Mouse (Mus musculus) kidney, embryonic 15.5 days (tissue): ENCODE data around the gene Msmb. TPM values are rescaled to one million over a fixed set of nuclear protein-coding genes. Genes with fewer than 3 reads are reported as not detected.

Experiments
- ATAC-seq: fragments of 200-750 bp; cut with Nextera tagmentation; replicated peaks from 2 replicates; pipeline ENCODE4 v1.8.0; 2017; ENCODE audit warnings: moderate TSS enrichment; ENCODE audit not compliant: low FRiP score
- H3K27ac ChIP-seq: fragments of 300-500 bp; sonication (generic); 2 replicates; pipeline ENCODE4 v1.5.1; 2015; ENCODE audit warnings: mild to moderate bottlenecking, inconsistent platforms
- H3K27me3 ChIP-seq: fragments of 300-500 bp; sonication (generic); 2 replicates; pipeline ENCODE4 v1.6.1; 2015; ENCODE audit warnings: inconsistent platforms
- H3K36me3 ChIP-seq: fragments of 300-500 bp; sonication (generic); 2 replicates; pipeline ENCODE4 v1.6.1; 2015; ENCODE audit warnings: inconsistent platforms
- H3K4me1 ChIP-seq: fragments of 300-500 bp; sonication (generic); 2 replicates; pipeline ENCODE4 v1.6.1; 2015; ENCODE audit warnings: inconsistent platforms
- H3K4me2 ChIP-seq: fragments of 300-500 bp; sonication (generic); 2 replicates; pipeline ENCODE4 v1.6.1; 2015; ENCODE audit warnings: moderate library complexity, mild to moderate bottlenecking, inconsistent platforms
- H3K4me3 ChIP-seq: fragments of 300-500 bp; sonication (generic); replicated peaks from 2 replicates; pipeline ENCODE4 v1.5.1; 2015; ENCODE audit warnings: mild to moderate bottlenecking, inconsistent platforms
- H3K9ac ChIP-seq: fragments of 300-500 bp; sonication (generic); 2 replicates; pipeline ENCODE4 v1.6.1; 2015; ENCODE audit warnings: mild to moderate bottlenecking, inconsistent platforms
- H3K9me3 ChIP-seq: fragments of 300-500 bp; sonication (generic); replicated peaks from 2 replicates; pipeline ENCODE4 v1.6.1; 2016; ENCODE audit warnings: inconsistent platforms
- WGBS: fragments of 180-500 bp; shearing (Covaris S2); methylation state at CpG from one replicate; pipeline ENCODE4 v1.1.7; 2015; ENCODE audit warnings: mixed read lengths; 5-methylcytosine and 5-hydroxymethylcytosine counted together
- polyA plus RNA-seq: library from polyadenylated mRNA; unstranded; fragments of >200 nt; fragmentation: Nextera tagmentation; extraction: Ambion mirVana; gene quantifications from 2 replicates; pipeline ENCODE4 v1.2.1, GENCODE M21; 2015

Gene Msmb
- polyA plus RNA-seq, 1 experiment from 2014 or later: not detected

GRCm38 (mm10) chr14:32150872-32151271, 9.0 kb downstream of the Msmb start:
- Histone ChIP-seq H3K27ac (no peak overlapping the region), H3K9ac (no peak overlapping the region), H3K9me3 (peaks cover 15% of the 10 kb centered on the region), H3K4me1 (no peaks in the 10 kb centered on the region), H3K36me3 (no peaks in the 10 kb centered on the region), H3K27me3 (no peaks in the 10 kb centered on the region), H3K4me3 (no peak overlapping the region), H3K4me2 (no peak overlapping the region)
- no peak for ATAC-seq
- 91% methylated on average over 2 of the region's 2 CpGs for WGBS

- Histone ChIP-seq H3K27me3 (no peaks in the 10 kb centered on the region), H3K9me3 (peaks cover 9% of the 10 kb centered on the region; the same call in 1 of the 2 replicates), H3K4me3 (no peak overlapping the region), H3K36me3 (no peaks in the 10 kb centered on the region), H3K9ac (no peak overlapping the region), H3K4me2 (no peak overlapping the region), H3K4me1 (no peaks in the 10 kb centered on the region), H3K27ac (no peak overlapping the region)
- ATAC-seq: no peak
- 90% methylated on average over 18 of the region's 18 CpGs for WGBS
Observed at GRCm38 (mm10) chr14:32152243-32152965, 10.6 kb downstream of the Msmb start.

- Histone ChIP-seq H3K27ac (no peak overlapping the region), H3K36me3 (no peaks in the 10 kb centered on the region), H3K9ac (no peak overlapping the region), H3K9me3 (0 out of 2 replicates have a peak, but pooled peaks cover 4% of the 10 kb centered on the region), H3K27me3 (no peaks in the 10 kb centered on the region), H3K4me3 (no peak overlapping the region), H3K4me2 (no peak overlapping the region), H3K4me1 (no peaks in the 10 kb centered on the region)
- 91% methylated on average over 2 of the region's 2 CpGs for WGBS
- no peak for ATAC-seq
Observed at GRCm38 (mm10) chr14:32153156-32153555, 11.3 kb downstream of the Msmb start.

GRCm38 (mm10) chr14:32154758-32155157, 12.9 kb downstream of the Msmb start:
- peaks cover 6% of the 10 kb centered on the region; the same call in 1 of the 2 replicates for H3K4me1 ChIP-seq
- H3K9me3 ChIP-seq: no peaks in the 10 kb centered on the region
- H3K27ac ChIP-seq: no peak overlapping the region
- no peak overlapping the region for H3K4me2 ChIP-seq
- H3K36me3 ChIP-seq: no peaks in the 10 kb centered on the region
- no peak for ATAC-seq
- H3K4me3 ChIP-seq: no peak overlapping the region
- no peaks in the 10 kb centered on the region for H3K27me3 ChIP-seq
- 91% methylated on average over 6 of the region's 6 CpGs for WGBS
- no peak overlapping the region for H3K9ac ChIP-seq

GRCm38 (mm10) chr14:32159150-32159670, 17.4 kb downstream of the Msmb start:
- ATAC-seq: no peak
- Histone ChIP-seq H3K9me3 (no peaks in the 10 kb centered on the region), H3K36me3 (no peaks in the 10 kb centered on the region), H3K4me2 (peak overlapping the region; percentile 84), H3K4me1 (peaks cover 26% of the 10 kb centered on the region), H3K9ac (no peak overlapping the region), H3K4me3 (peak overlapping the region; percentile 96), H3K27ac (peak overlapping the region; percentile 67), H3K27me3 (no peaks in the 10 kb centered on the region)
- WGBS: 42% methylated on average over 4 of the region's 4 CpGs

GRCm38 (mm10) chr14:32159690-32160246, 17.9 kb downstream of the Msmb start, which contains the start of gene Ncoa4:
TSS of gene Ncoa4 (plus strand) at chr14:32159865.
- whole genome bisulfite sequencing: 1% methylated on average over 37 of the region's 40 CpGs
- H3K27ac ChIP-seq: peak within 1 kb of the TSS; percentile 93

GRCm38 (mm10) chr14:32160563-32160962, 18.7 kb downstream of the Msmb start:
- no peaks in the 10 kb centered on the region for H3K27me3 ChIP-seq
- 34% methylated on average over 7 of the region's 7 CpGs for WGBS
- H3K36me3 ChIP-seq: no peaks in the 10 kb centered on the region
- peak overlapping the region; percentile 84 for H3K4me2 ChIP-seq
- no peaks in the 10 kb centered on the region for H3K9me3 ChIP-seq
- H3K4me3 ChIP-seq: peak overlapping the region; percentile 96
- peak overlapping the region; percentile 93 for H3K27ac ChIP-seq
- H3K4me1 ChIP-seq: peaks cover 37% of the 10 kb centered on the region
- no peak for ATAC-seq
- H3K9ac ChIP-seq: peak overlapping the region; percentile 91

More at GRCm38 (mm10) chr14:32159690-32160246, 17.9 kb downstream of the Msmb start, which contains the start of gene Ncoa4:
- peak within 1 kb of the TSS; percentile 91 for H3K9ac ChIP-seq
- no peaks in the 10 kb centered on the region for H3K27me3 ChIP-seq
- H3K4me3 ChIP-seq: peak within 1 kb of the TSS; percentile 96
- no peaks in the 10 kb centered on the region for H3K9me3 ChIP-seq
- H3K4me2 ChIP-seq: peak within 1 kb of the TSS; percentile 84
- peak; percentile 97 for ATAC-seq
- no peaks in the 10 kb centered on the region for H3K36me3 ChIP-seq
- peaks cover 29% of the 10 kb centered on the region for H3K4me1 ChIP-seq

GRCm38 (mm10) chr14:32161090-32161885, 19.5 kb downstream of the Msmb start:
- H3K4me2 ChIP-seq: peak overlapping the region; percentile 84
- H3K27ac ChIP-seq: no peak overlapping the region
- no peaks in the 10 kb centered on the region for H3K9me3 ChIP-seq
- peak overlapping the region; percentile 91 for H3K9ac ChIP-seq
- H3K4me1 ChIP-seq: peaks cover 42% of the 10 kb centered on the region
- WGBS: 85% methylated on average over 12 of the region's 12 CpGs
- no peaks in the 10 kb centered on the region for H3K36me3 ChIP-seq
- H3K27me3 ChIP-seq: no peaks in the 10 kb centered on the region
- ATAC-seq: no peak
- peak overlapping the region; percentile 96 for H3K4me3 ChIP-seq

GRCm38 (mm10) chr14:32162231-32162630, 20.4 kb downstream of the Msmb start:
- Histone ChIP-seq H3K9me3 (no peaks in the 10 kb centered on the region), H3K4me1 (peaks cover 48% of the 10 kb centered on the region), H3K27ac (no peak overlapping the region), H3K36me3 (no peaks in the 10 kb centered on the region), H3K4me2 (no peak overlapping the region), H3K4me3 (no peak overlapping the region), H3K27me3 (no peaks in the 10 kb centered on the region), H3K9ac (no peak overlapping the region)
- WGBS: 87% methylated on average over 5 of the region's 5 CpGs
- no peak for ATAC-seq

GRCm38 (mm10) chr14:32163203-32163888, 21.5 kb downstream of the Msmb start:
- Histone ChIP-seq H3K4me3 (no peak overlapping the region), H3K9ac (no peak overlapping the region), H3K4me1 (peaks cover 48% of the 10 kb centered on the region), H3K36me3 (no peaks in the 10 kb centered on the region), H3K27me3 (no peaks in the 10 kb centered on the region), H3K27ac (no peak overlapping the region), H3K9me3 (no peaks in the 10 kb centered on the region), H3K4me2 (no peak overlapping the region)
- 91% methylated on average over 11 of the region's 11 CpGs for WGBS
- no peak for ATAC-seq

GRCm38 (mm10) chr14:32164173-32165051, 22.6 kb downstream of the Msmb start:
- H3K27ac ChIP-seq: peak overlapping the region; percentile 86; the same call in 1 of the 2 replicates
- H3K9me3 ChIP-seq: no peaks in the 10 kb centered on the region
- H3K4me1 ChIP-seq: peaks cover 43% of the 10 kb centered on the region
- H3K9ac ChIP-seq: no peak overlapping the region
- no peak for ATAC-seq
- no peak overlapping the region for H3K4me3 ChIP-seq
- peak overlapping the region; percentile 88 for H3K4me2 ChIP-seq
- no peaks in the 10 kb centered on the region for H3K27me3 ChIP-seq
- WGBS: 77% methylated on average over 8 of the region's 8 CpGs
- no peaks in the 10 kb centered on the region for H3K36me3 ChIP-seq
